Mouse (Mus musculus) heart, embryonic 11.5 days (tissue): Measurements from ENCODE around the gene Bmpr1b. TPM values are rescaled to one million over a fixed set of nuclear protein-coding genes. Genes with fewer than 3 reads are reported as not detected.

Experiments used
- polyA plus RNA-seq: library from polyadenylated mRNA; unstranded; fragments of >200 nt; fragmentation: Nextera tagmentation; extraction: Ambion mirVana; gene quantifications from 2 replicates; pipeline ENCODE4 v1.2.1, GENCODE M21; 2014

Bmpr1b gene
- polyA plus RNA-seq, 1 experiment from 2014 or later = 1.4 TPM

Other genes with a start within 250 kb of the Bmpr1b start
- gene Pdlim5, start 226.3 kb upstream of the Bmpr1b start, polyA plus RNA-seq = 240 and 257 TPM in 2 replicates